Mouse (Mus musculus): ENCODE data around the gene Gm5431. TPM values are rescaled to one million over a fixed set of nuclear protein-coding genes. Genes with fewer than 3 reads are reported as not detected.

The Gm5431 gene
- polyA plus RNA-seq, 1 experiment from 2014 or later = 0.30 TPM

Other genes with a start within 250 kb of the Gm5431 start
- 338 and 387 TPM in 2 replicates for gene Rack1, start 101.9 kb downstream of the Gm5431 start, polyA plus RNA-seq (2015; fragmentation: Nextera tagmentation; extraction: Ambion mirVana)
- gene Trim41, start 84.9 kb downstream of the Gm5431 start, polyA plus RNA-seq (2015; fragmentation: Nextera tagmentation; extraction: Ambion mirVana) = 4.3 TPM in 2 replicates
- 0.75 and 0.84 TPM in 2 replicates for gene Trim7, start 76.1 kb downstream of the Gm5431 start, polyA plus RNA-seq (2015; fragmentation: Nextera tagmentation; extraction: Ambion mirVana)
- 3.2 and 3.7 TPM in 2 replicates for gene Gm12184, start 75.6 kb downstream of the Gm5431 start, polyA plus RNA-seq (2015; fragmentation: Nextera tagmentation; extraction: Ambion mirVana)
- gene Irgm1, start 30.5 kb downstream of the Gm5431 start, polyA plus RNA-seq (2015; fragmentation: Nextera tagmentation; extraction: Ambion mirVana) = 8.9 and 13.6 TPM in 2 replicates
- gene Psme2b, start 44.0 kb upstream of the Gm5431 start, polyA plus RNA-seq (2015; fragmentation: Nextera tagmentation; extraction: Ambion mirVana) = 2.1 and 2.8 TPM in 2 replicates
- gene Olfr56, start 76.7 kb upstream of the Gm5431 start, polyA plus RNA-seq (2015; fragmentation: Nextera tagmentation; extraction: Ambion mirVana) = 0.10 TPM in 1 of 2 replicates, not detected in the other
- gene 9930111J21Rik1, start 77.2 kb upstream of the Gm5431 start, polyA plus RNA-seq (2015; fragmentation: Nextera tagmentation; extraction: Ambion mirVana) = 0.50 and 1.2 TPM in 2 replicates
- 0.06 TPM in 1 of 2 replicates, not detected in the other for gene Gm12185, start 90.0 kb upstream of the Gm5431 start, polyA plus RNA-seq (2015; fragmentation: Nextera tagmentation; extraction: Ambion mirVana)
- 0.64 and 3.2 TPM in 2 replicates for gene Tgtp1, start 92.0 kb upstream of the Gm5431 start, polyA plus RNA-seq (2015; fragmentation: Nextera tagmentation; extraction: Ambion mirVana)
- 0.52 and 0.58 TPM in 2 replicates for gene 9930111J21Rik2, start 149.0 kb upstream of the Gm5431 start, polyA plus RNA-seq (2015; fragmentation: Nextera tagmentation; extraction: Ambion mirVana)
- 0.23 and 5.3 TPM in 2 replicates for gene Tgtp2, start 162.0 kb upstream of the Gm5431 start, polyA plus RNA-seq (2015; fragmentation: Nextera tagmentation; extraction: Ambion mirVana)
- 1.4 and 4.3 TPM in 2 replicates for gene Ifi47, start 174.4 kb upstream of the Gm5431 start, polyA plus RNA-seq (2015; fragmentation: Nextera tagmentation; extraction: Ambion mirVana)
- 0.15 and 0.18 TPM in 2 replicates for gene Olfr1396, start 212.7 kb upstream of the Gm5431 start, polyA plus RNA-seq (2015; fragmentation: Nextera tagmentation; extraction: Ambion mirVana)
- not detected in 2 replicates for gene Olfr1395, start 240.1 kb upstream of the Gm5431 start, polyA plus RNA-seq (2015; fragmentation: Nextera tagmentation; extraction: Ambion mirVana)